Mouse (Mus musculus): ENCODE data around the gene Lurap1. TPM values are rescaled to one million over a fixed set of nuclear protein-coding genes. Genes with fewer than 3 reads are reported as not detected.

Gene Lurap1
- polyA plus RNA-seq (2012; ENCODE audit: low replicate concordance), result 1.2 and 3.1 TPM in 2 replicates

GRCm38 (mm10) chr4:116151238-116151637, at the start of gene Lurap1:
Gene Lurap1 (minus strand): TSS chr4:116151338.

DNA sequence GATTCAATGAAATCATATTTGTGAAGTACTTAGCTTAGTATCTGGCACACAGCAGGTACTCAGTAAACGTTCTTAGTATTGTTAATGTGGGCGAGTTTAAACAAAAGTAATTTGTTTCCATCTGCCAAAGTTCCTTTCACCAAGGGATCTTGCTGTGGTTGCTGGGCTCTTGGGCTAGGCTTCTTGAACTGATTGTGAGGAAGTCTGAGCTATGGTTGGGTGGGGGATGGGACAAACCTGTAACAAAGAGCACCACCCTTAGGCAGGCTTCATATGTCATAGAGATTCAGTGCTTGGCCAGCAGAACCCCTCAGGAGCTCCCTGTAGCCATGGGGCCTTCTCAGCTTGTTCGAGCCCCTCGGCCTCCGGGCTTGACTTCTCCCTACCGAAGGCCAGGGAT, 21.9 kb upstream of the Lurap1 start, which contains the start of the genes 1700042G07Rik and Gm49337:
Gene 1700042G07Rik, plus strand, starts transcription at position 301 of the 400 bp plus-strand sequence.
Gene Gm49337, plus strand, starts transcription at position 313 of the 400 bp plus-strand sequence.

GRCm38 (mm10) chr4:116167404-116167803, 16.3 kb upstream of the Lurap1 start, which contains the start of gene Tspan1:
Gene Tspan1 (minus strand): TSS chr4:116167601.

GRCm38 (mm10) chr4:116123602-116124519, 27.3 kb downstream of the Lurap1 start, which contains the start of the genes Rad54l and Pomgnt1:
Gene Rad54l (minus strand): TSS chr4:116123690.
Gene Pomgnt1 (plus strand): TSS chr4:116123840.

Other genes starting within 250 kb of the Lurap1 start
- 0.04 TPM in 1 of 2 replicates, not detected in the other for gene Dmbx1, start 211.4 kb downstream of the Lurap1 start, polyA plus RNA-seq (2012; ENCODE audit: low replicate concordance)
- gene Faah, start 133.4 kb downstream of the Lurap1 start, polyA plus RNA-seq (2012; ENCODE audit: low replicate concordance), result 38.6 and 41.0 TPM in 2 replicates
- 0.69 and 1.3 TPM in 2 replicates for gene Nsun4, start 97.5 kb downstream of the Lurap1 start, polyA plus RNA-seq (2012; ENCODE audit: low replicate concordance)
- 36.9 and 46.0 TPM in 2 replicates for gene Uqcrh, start 76.3 kb downstream of the Lurap1 start, polyA plus RNA-seq (2012; ENCODE audit: low replicate concordance)
- gene Lrrc41, start 76.1 kb downstream of the Lurap1 start, polyA plus RNA-seq (2012; ENCODE audit: low replicate concordance), result 14.2 and 26.6 TPM in 2 replicates
- gene Rad54l, start 27.6 kb downstream of the Lurap1 start, polyA plus RNA-seq (2012; ENCODE audit: low replicate concordance), result 0.15 and 0.76 TPM in 2 replicates
- 6.5 and 11.3 TPM in 2 replicates for gene Pomgnt1, start 27.5 kb downstream of the Lurap1 start, polyA plus RNA-seq (2012; ENCODE audit: low replicate concordance)
- gene Tspan1, start 16.3 kb upstream of the Lurap1 start, polyA plus RNA-seq (2012; ENCODE audit: low replicate concordance), result not detected in 2 replicates
- not detected in 2 replicates for gene 1700042G07Rik, start 22.0 kb upstream of the Lurap1 start, polyA plus RNA-seq (2012; ENCODE audit: low replicate concordance)
- gene Gm49337, start 22.0 kb upstream of the Lurap1 start, polyA plus RNA-seq (2012; ENCODE audit: low replicate concordance), result not detected in 2 replicates
- gene Pik3r3, start 70.3 kb upstream of the Lurap1 start, polyA plus RNA-seq (2012; ENCODE audit: low replicate concordance), result 2.2 and 4.4 TPM in 2 replicates